Mouse (Mus musculus): ENCODE measurements at regions not wholly inside any gene's neighbourhood (a gene's known extent, or its start where the extent isn't known, plus 50 kb on each side); places are given as distances from the start of the nearest gene placed in this dataset.

- DNase-seq (ENCODE audit: low spot score in 2 of 2): no peak
Measured at GRCm38 (mm10) chr12:71429561-71430200, 120.0 kb downstream of the Dact1 start.

- no peak for DNase-seq (ENCODE audit: low spot score in 2 of 2)
Measured at GRCm38 (mm10) chr12:71430331-71430730, 120.6 kb downstream of the Dact1 start.

DNA sequence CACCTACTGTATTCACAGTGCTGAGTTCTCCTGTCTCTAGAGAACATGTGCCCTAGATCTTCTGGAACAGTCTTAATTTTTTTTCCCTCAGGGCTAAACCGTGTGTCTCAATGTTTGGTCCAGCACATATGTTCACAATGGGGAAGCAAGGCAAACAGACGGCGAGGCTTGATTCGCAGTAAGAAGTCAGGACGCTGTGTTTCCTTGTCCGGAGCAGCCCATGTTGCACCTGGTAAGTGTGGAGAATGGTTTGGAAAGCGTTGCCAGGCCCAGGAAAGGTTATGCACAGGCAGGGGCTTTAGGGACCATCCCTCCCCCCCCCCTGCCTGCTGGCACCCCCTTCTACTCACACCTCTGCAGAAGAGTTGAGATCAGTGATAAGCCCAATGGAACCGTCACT is 121.4 kb downstream of the Dact1 start:
- DNase-seq (ENCODE audit: low spot score in 2 of 2): no peak

GRCm38 (mm10) chr12:71433549-71434200 is 124.0 kb downstream of the Dact1 start:
- no peak for DNase-seq (ENCODE audit: low spot score in 2 of 2)

DNA sequence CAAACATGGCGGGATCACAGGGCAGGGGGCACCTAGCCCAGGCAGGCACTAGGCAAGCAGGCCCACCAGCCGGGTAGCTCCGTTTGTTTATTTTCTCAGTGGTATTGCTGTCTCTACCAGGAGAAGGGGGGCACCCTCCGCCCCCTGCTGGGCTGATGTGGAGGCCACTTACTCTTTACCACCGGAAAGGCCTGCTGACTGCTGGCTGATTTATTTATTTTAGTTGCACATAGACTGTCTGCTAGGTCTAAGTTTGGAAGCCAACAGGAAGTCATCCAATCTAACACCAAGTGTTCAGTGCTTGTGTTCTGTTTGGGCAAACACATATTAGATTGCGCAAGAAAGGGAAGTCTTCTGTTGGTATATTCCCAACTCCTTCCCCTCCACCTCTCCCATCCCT is 128.6 kb downstream of the Dact1 start:
- DNase-seq (ENCODE audit: low spot score in 2 of 2): peak in 1 of 2 experiments; percentile 36

DNA sequence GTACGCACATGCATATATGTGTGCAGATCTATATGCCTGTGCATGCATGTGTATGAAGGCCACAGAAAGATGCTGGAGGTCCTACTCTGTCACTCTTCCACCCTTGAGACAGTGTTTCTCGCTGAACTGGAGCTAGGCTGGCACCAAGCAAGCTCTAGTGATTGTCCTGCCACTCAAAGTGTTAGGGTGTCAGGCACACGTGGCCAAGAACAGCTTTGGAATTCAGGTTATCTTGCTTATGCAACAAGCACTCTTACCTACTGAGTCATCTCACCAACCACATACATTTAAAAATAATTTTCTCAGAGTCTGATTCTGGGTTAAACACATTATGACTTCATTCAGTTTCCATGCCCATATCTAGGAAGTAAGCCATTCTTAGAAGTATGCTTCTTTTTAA is 131.2 kb downstream of the Dact1 start:
- no peak for DNase-seq (ENCODE audit: low spot score in 2 of 2)

GRCm38 (mm10) chr12:71441272-71441671 is 131.6 kb downstream of the Dact1 start:
- DNase-seq (ENCODE audit: low spot score in 2 of 2): no peak

DNA sequence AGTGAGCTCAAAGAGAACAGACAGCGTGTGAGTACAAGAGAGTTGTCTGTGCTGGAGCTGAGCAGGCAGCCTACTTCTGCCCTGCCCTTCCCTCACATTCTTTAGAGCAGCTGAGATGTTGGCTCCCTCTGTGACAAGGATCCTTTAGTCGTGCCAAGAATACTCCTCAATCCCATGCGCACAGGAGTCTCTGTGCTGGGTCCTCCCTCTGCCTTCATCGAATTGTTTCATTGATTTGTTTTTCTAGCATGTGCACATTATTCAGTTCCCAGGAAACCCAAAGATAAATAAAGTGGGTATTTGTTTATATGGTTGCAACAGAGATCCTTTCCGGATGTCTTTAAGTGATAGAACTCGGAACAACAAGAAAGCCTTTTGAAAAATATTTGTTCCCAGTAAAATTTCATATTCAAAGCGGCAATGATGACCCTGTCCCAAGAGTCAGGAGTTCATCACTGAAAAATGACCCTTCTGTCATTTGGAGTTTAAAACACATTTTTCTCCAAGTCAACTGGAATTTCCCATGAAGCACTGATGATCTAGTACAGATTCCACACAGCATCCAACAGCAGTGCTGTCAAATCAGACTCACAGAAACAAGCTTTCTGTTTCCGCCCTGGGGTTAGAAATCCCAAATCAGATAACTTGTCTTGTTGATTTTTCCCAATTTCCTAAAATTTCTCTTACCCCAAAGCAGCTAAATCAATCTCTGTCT is 136.7 kb downstream of the Dact1 start:
- DNase-seq (ENCODE audit: low spot score in 2 of 2): no peak

- no peak for DNase-seq (ENCODE audit: low spot score in 2 of 2)
Measured at GRCm38 (mm10) chr12:71446892-71447268, 137.2 kb downstream of the Dact1 start.

DNA sequence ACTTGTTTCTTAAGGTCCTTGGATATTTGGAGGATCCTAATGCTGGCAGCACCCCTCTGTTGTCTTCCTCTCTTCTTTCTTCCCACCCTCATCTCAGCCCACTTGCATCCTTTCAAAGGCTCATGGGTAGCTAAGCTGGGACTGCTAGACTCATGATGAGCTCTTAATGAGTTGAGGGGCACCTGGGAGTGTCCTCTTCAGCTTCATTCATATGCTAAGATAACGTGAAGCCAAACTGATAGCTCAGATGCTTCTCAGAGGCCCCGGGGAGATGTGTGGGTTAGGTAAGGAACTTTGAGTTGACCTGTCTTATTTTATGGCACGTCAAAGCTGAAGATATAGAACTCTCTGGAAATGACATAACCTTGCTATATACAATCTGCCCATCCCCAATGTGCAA is 139.3 kb downstream of the Dact1 start:
- DNase-seq (ENCODE audit: low spot score in 2 of 2): no peak

DNA sequence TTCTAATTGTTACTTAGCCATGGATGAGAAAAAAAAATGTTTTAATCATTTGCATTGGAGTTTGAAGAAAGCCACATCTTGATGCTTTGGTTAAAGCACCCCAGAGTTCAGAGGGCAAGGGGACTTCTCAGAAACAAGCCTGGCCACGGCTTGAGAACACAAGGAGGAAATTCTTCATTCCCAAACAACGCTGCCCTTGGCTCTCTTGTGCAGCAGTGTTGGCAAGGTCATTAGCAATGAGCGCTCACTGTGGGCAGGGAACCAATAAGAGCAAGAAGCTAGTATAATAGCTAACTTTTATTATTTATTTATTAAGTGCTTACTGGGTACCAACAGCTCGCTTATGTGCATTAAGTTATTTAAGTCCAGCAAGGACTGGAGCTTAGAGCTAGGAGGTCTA is 140.4 kb downstream of the Dact1 start:
- DNase-seq (ENCODE audit: low spot score in 2 of 2): no peak

DNA sequence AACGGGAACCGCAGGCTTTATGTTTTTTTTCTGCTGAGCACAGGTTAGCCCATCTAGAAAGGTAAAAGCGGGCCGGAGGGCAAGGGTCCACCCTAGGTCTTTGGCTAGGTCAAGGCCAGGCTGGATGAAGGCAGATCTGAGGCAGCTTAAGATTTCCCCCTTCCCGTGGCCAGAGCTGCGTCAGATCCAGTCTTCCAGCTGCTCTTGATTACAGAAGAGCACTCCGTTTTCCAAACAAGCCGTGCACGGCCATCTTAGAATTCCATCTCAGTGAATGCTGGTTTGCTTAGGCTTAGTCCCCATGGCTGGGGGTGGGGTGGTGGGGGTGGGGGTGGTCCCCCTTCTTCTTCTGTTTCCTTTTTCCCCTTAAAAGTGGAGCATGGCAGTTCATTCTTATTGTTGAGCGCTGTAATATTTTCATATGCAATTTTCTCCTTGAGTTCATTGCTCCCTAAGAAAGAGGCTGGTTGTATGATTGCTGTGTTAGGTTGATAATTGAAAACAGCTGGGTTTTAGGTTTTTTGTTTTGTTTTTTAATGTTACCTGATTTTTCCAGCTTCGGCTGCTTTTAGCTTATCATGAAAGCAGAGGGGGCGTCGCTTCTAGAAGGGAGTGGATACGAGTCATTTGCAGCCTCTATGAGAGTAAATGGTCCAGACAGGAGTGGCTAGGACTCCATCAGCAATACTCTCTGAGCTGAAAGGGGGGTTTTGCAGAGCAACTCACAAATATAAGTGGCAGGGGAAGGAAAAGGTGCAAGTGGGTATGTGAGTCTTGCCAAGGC is 141.2 kb downstream of the Dact1 start:
- no peak for DNase-seq (ENCODE audit: low spot score in 2 of 2)

DNA sequence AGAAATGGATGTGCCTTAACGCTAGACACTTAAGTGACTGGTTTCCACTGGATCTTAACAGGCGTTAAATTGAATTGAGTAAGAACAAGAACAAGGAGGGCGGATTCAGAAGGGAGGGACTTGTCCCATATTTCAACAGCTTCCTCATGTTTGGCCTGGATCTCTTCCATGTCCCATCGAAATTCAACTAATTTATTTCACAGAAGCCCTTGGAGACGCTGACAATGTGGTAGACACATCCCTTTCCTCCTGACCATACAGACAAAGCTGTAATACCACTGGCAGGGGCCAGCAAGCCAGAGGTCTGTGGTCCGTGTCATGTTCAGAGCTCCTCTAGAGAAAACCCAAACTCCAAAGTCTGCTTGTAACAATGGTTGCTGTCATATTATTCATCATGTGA is 147.2 kb downstream of the Dact1 start:
- DNase-seq (ENCODE audit: low spot score in 2 of 2): no peak

GRCm38 (mm10) chr12:71458559-71459176 is 149.0 kb downstream of the Dact1 start:
- DNase-seq (ENCODE audit: low spot score in 2 of 2): no peak

DNA sequence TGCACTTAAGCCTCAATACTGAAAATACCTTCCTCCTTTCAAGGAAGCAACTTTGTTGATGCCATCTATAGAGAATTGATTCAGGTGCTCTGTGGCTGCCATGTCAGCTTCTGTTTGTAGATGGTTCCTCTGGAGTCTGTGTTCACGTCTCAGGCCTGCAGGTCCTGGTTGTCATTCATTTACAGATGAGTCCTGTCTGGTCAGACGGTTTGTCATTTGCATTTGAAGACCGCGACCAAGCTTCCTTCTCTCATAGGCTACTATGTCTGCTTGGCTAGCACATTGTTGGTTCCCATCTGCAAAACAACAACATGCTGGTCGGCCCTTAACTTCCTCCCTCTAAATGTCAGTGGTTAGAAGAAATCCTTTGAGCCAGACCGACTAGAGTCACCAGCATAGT is 151.0 kb downstream of the Dact1 start:
- no peak for DNase-seq (ENCODE audit: low spot score in 2 of 2)

DNA sequence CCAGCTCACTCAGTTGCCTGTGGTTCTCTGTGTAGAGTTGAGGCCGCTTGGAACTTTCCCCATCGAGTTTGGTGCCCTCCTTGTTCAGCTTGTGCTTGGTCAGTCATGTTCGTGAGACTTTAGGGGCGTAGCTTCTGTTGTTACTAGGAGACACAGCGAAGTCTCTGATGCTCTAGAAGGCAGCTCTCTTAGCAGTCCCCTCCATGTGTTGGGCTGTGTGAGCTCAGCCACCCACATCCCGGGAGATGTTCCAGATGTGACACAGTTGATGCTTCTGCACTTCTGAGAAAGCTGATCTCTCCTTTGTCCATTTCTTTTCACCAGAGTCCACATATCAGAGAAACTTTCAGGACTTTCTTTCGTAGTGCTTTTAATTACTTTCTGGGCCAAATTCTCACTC is 158.1 kb downstream of the Dact1 start:
- DNase-seq (ENCODE audit: low spot score in 2 of 2): no peak

DNA sequence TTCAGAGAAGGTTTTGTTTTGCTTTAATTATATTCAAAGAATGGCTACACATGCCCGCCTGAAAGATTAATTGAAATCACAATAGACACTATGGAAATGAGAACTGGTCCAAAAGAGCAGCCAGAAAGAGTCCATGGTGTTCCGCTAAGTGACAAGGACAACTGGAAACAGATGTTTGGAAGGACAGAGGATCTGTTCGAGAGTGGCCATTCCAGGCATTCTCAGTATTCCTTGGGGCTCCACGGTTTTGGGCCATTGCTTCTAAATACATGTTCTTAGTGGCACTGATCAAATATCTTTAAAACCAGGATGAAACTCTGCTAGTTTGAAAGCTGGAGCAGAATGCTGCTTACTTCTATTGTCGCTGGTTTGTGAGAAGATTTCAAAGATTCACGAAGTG is 158.6 kb downstream of the Dact1 start:
- DNase-seq (ENCODE audit: low spot score in 2 of 2): no peak

DNA sequence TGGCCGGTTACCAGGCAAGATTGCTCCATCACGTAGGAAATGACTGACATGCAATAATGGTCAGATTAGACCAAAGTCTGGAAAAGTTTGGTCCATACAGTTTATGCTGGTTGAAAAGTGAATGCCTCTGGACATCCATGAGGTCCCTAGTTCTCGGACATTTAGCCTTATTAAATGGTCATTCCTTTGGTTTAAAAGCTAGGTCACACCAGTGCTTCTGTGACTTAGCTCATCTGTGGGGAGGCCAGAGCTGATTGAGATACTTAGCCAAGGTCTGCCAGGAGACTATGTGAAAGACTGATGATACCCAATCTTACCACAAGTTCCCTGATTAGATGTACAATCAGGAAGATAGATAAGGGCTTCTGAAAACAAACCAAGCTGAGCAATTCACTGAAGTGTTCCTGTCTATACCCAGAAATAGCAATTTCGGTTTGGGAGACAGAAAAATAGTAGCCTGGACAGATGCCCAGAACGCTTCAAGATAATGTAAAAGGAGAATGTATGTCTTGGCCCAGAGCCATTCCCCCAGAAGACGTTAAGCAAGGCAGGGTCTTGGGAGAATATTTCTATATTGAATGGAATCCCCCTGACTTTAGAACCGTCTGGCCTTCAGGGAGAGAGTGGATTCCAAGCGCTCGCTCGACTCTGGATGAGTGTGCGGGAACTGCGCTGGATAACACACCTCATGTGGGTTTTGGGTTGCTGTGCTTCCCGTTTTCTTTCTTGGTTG is 161.5 kb downstream of the Dact1 start:
- no peak for DNase-seq (ENCODE audit: low spot score in 2 of 2)

DNA sequence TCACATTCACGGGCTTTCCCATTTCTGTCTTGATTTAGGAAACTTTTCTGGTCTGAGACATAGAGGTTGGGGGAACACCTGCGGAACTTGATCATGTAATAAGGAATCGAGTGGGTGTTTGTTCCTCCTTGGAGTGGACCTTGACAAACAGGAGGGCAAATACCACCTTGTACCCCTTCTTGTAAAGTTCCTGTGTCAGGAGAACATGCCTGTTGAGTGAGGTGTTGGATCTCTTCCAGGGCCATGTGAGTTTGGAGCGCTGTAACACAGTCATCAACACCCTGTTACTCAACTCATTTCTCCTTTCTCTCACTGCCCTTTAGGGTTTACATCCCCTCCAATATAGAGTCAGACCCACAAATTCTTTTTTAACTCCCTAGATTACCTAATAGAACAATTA is 162.0 kb downstream of the Dact1 start:
- DNase-seq (ENCODE audit: low spot score in 2 of 2): no peak

DNA sequence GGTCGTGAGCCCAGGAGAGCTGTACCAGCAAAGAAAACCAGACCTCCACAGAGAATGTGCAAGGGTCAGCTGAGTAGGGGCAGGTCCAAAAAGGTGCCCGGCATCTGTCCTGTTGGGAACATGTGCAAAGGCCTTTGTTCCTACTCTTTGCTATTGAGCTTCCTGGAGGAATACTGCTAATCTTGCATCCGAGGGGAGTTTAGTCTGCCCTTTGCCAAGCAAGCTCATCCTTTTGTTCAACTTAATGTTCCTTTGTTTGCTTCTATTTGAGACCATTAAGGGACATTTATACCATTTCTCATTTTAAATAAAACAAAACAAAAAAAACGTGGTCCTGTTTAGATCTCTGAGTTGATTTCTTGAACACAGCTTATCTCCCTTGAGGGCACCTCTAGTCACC is 166.6 kb downstream of the Dact1 start:
- no peak for DNase-seq (ENCODE audit: low spot score in 2 of 2)

DNA sequence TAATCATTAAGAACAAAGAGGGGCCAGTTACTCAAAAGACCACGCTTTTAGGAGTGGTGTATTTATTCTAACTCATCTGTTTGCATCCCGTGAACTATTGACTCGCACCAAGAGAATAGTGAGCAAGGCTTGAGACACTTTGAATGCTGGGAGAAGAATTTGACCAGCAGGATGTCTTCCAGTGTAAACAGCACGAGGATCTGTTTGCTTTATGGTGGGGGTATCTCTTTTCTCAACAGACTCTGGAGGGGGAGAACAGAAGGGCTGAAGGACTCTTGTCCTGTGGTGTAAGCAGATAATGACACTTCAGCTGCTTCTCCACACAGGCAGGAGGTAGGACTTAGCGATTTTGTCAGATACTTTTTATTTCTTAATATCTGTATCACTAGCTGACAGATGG is 168.0 kb downstream of the Dact1 start:
- DNase-seq (ENCODE audit: low spot score in 2 of 2): no peak

All from frontal cortex, postnatal 10 days (tissue).